Mouse (Mus musculus) midbrain, postnatal 0 days (tissue): Measurements from ENCODE around the gene Tfcp2. TPM values are rescaled to one million over a fixed set of nuclear protein-coding genes. Genes with fewer than 3 reads are reported as not detected.

ENCODE experiments used
- ATAC-seq: fragments of 200-750 bp; cut with Nextera tagmentation; 2 replicates; pipeline ENCODE4 v1.8.0; 2017; ENCODE audit warnings: moderate number of reproducible peaks, mild to moderate bottlenecking, moderate TSS enrichment, moderate library complexity; ENCODE audit not compliant: low FRiP score
- DNase-seq: peaks from one replicate; pipeline ENCODE4 v3.0.0-alpha.2; 2015; ENCODE audit warnings: low spot score
- H3K27ac ChIP-seq: fragments of 300-500 bp; sonication (generic); 2 replicates; pipeline ENCODE4 v1.5.1; 2014; ENCODE audit warnings: low read depth, mild to moderate bottlenecking, low read length, mixed read lengths
- H3K27me3 ChIP-seq: fragments of 300-500 bp; sonication (generic); 2 replicates; pipeline ENCODE4 v1.6.1; 2014; ENCODE audit warnings: low read length, control low read depth, mixed read lengths; ENCODE audit not compliant: insufficient read depth
- H3K36me3 ChIP-seq: fragments of 300-500 bp; sonication (generic); 2 replicates; pipeline ENCODE4 v1.6.1; 2014; ENCODE audit warnings: low read length, control low read depth, mixed read lengths; ENCODE audit not compliant: insufficient read depth
- H3K4me1 ChIP-seq: fragments of 300-500 bp; sonication (generic); 2 replicates; pipeline ENCODE4 v1.6.1; 2014; ENCODE audit warnings: mild to moderate bottlenecking, control low read depth, antibody characterized with exemption, low read length, mixed read lengths; ENCODE audit not compliant: insufficient read depth
- H3K4me2 ChIP-seq: fragments of 300-500 bp; sonication (generic); 2 replicates; pipeline ENCODE4 v1.6.1; 2014; ENCODE audit warnings: low read depth, mild to moderate bottlenecking, low read length, mixed read lengths; ENCODE audit not compliant: poor library complexity, severe bottlenecking
- H3K4me3 ChIP-seq: fragments of 300-500 bp; sonication (generic); 2 replicates; pipeline ENCODE4 v1.5.1; 2014; ENCODE audit warnings: low read depth, mild to moderate bottlenecking, low read length, moderate library complexity
- H3K9ac ChIP-seq: fragments of 300-500 bp; sonication (generic); replicated peaks from 2 replicates; pipeline ENCODE4 v1.6.1; 2014; ENCODE audit warnings: mild to moderate bottlenecking, low read length, moderate library complexity, mixed read lengths; ENCODE audit not compliant: poor library complexity, severe bottlenecking
- H3K9me3 ChIP-seq: fragments of 300-500 bp; sonication (generic); 2 replicates; pipeline ENCODE4 v1.6.1; 2016; ENCODE audit warnings: low read length, control low read depth
- CTCF ChIP-seq: IDR thresholded peaks from 2 replicates; pipeline ENCODE4 v1.5.1; 2016; ENCODE audit warnings: antibody characterized with exemption, mild to moderate bottlenecking
- WGBS: fragments of 180-500 bp; shearing (Covaris S2); extraction: QIAGEN DNeasy Blood & Tissue Kit; methylation state at CpG from one replicate; pipeline ENCODE4 v1.1.7; 2014; 5-methylcytosine and 5-hydroxymethylcytosine counted together
- polyA plus RNA-seq: library from polyadenylated mRNA; unstranded; fragments of >200 nt; fragmentation: Nextera tagmentation; extraction: Ambion mirVana; gene quantifications from 2 replicates; pipeline ENCODE4 v1.2.1, GENCODE M21; 2015
- total RNA-seq: library from RNA; depleted of rRNA; stranded (reverse); fragments of >200 nt; gene quantifications from 2 replicates; pipeline ENCODE4 v1.2.3, GENCODE M21; 2014

Gene Tfcp2
- total and polyA plus RNA-seq, 2 experiments from 2014 or later, result 30.4 to 36.7 TPM

- H3K27ac ChIP-seq, result peak overlapping the region; percentile 38; the same call in 1 of the 2 replicates
- TF ChIP-seq CTCF, result no peak
- no peak overlapping the region for H3K4me2 ChIP-seq
- WGBS, result 58% methylated on average over 6 of the region's 6 CpGs
- no peak overlapping the region for H3K4me3 ChIP-seq
- no peaks in the 10 kb centered on the region for H3K4me1 ChIP-seq
- DNase-seq (peak; percentile 71), ATAC-seq (no peak)
- H3K27me3 ChIP-seq, result no peaks in the 10 kb centered on the region
- no peaks in the 10 kb centered on the region for H3K9me3 ChIP-seq
- H3K9ac ChIP-seq, result no peak overlapping the region
- peaks cover 24% of the 10 kb centered on the region for H3K36me3 ChIP-seq
These were observed 22.1 kb upstream of the Tfcp2 start for GRCm38 (mm10) chr15:100573946-100574345.

DNA sequence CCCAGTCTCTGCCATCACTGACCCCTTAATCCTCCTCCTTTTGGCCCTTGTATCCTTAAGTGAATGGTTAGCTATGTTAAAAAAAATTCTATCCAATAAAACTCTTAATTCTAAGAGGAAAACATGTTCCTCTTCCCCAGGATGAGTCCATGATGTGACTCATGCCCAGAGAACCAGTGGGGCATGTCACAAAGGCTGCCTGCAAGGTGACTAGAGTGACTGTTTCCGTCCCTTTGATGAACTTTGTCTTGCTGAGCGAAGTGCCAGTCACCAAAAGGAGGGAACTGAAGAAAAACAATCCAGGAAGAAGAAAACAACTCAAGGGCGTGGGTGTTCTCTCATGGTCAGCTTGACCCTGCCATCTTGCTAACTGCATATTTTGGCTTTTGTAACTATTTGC, 17.4 kb upstream of the Tfcp2 start:
- H3K27ac ChIP-seq, result no peak overlapping the region
- WGBS, result 73% methylated on average over 3 of the region's 3 CpGs
- no peaks in the 10 kb centered on the region for H3K9me3 ChIP-seq
- no peak overlapping the region for H3K4me2 ChIP-seq
- no peaks in the 10 kb centered on the region for H3K4me1 ChIP-seq
- ATAC-seq (no peak), DNase-seq (no peak)
- no peaks in the 10 kb centered on the region for H3K36me3 ChIP-seq
- no peak overlapping the region for H3K4me3 ChIP-seq
- H3K27me3 ChIP-seq, result no peaks in the 10 kb centered on the region
- H3K9ac ChIP-seq, result no peak overlapping the region
- no peak for TF ChIP-seq CTCF

GRCm38 (mm10) chr15:100566531-100566930, 14.7 kb upstream of the Tfcp2 start:
- Histone ChIP-seq H3K27ac (no peak overlapping the region), H3K9ac (no peak overlapping the region), H3K27me3 (no peaks in the 10 kb centered on the region), H3K9me3 (no peaks in the 10 kb centered on the region), H3K4me2 (no peak overlapping the region), H3K4me1 (no peaks in the 10 kb centered on the region), H3K36me3 (no peaks in the 10 kb centered on the region), H3K4me3 (no peak overlapping the region)
- ATAC-seq (no peak), DNase-seq (no peak)
- TF ChIP-seq CTCF, result no peak
- WGBS, result 65% methylated on average over 2 of the region's 2 CpGs

DNA sequence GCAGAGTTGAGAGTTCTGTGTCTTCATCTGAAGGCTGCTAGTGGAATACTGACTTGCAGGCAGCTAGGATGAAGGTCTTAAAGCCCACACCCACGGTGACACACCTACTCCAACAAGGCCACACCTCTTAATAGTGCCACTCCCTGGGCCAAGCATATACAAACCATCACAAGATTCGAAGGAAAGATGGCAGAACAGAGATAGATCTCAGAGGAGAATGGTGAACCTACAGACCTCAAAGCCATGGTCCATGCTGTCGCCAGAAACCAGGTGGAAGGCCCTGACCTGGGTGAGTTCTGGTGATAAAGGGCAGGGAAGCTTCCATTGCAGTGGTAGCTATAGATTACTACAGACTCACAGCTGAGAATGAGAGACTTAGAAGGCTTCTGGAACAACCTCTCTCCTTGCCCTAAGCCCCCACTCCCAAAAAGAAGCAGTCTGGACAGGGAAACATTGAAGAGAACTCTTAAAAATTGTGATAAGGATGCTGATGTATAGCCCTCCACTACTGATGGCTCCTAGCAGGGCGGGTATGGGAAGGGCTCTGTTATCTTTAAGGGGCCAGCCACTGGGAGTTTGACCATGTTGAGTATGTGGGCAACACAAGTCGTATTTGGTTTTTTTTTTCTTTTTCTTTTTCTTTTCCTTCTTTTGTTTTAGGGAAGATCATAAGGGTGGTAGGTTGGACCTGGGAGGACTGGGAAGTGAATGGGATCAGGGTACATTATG, 6.1 kb upstream of the Tfcp2 start:
- no peak for ATAC-seq
- H3K9ac ChIP-seq, result no peak overlapping the region
- no peaks in the 10 kb centered on the region for H3K9me3 ChIP-seq
- 72% methylated on average over 5 of the region's 5 CpGs for WGBS
- H3K4me3 ChIP-seq, result no peak overlapping the region
- H3K4me1 ChIP-seq, result no peaks in the 10 kb centered on the region
- no peak for DNase-seq
- no peak overlapping the region for H3K27ac ChIP-seq
- H3K27me3 ChIP-seq, result no peaks in the 10 kb centered on the region
- H3K4me2 ChIP-seq, result no peak overlapping the region
- H3K36me3 ChIP-seq, result no peaks in the 10 kb centered on the region
- no peak for TF ChIP-seq CTCF

DNA sequence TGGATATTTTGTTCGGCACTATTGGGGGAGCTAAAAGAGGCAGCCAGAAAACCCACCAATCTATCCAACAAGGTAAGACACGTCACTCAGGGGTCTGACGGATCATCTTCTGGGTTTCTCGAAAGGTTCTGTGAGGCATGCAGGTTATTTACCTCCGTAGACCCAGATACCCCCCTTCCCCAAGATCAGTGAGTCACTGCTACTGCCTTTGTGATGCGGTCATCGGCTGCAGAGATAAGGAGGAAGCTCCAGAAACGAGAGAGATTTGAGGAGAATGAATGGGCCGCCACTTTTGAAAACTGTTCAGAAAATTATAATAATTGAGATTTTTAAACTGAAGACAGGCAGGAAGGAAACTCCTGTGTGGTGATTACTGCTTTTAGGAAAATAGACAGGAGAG, 4.6 kb upstream of the Tfcp2 start:
- Histone ChIP-seq H3K36me3 (no peaks in the 10 kb centered on the region), H3K27me3 (no peaks in the 10 kb centered on the region), H3K4me3 (no peak overlapping the region), H3K9me3 (no peaks in the 10 kb centered on the region), H3K9ac (no peak overlapping the region), H3K4me1 (no peaks in the 10 kb centered on the region), H3K27ac (no peak overlapping the region), H3K4me2 (no peak overlapping the region)
- DNase-seq (no peak), ATAC-seq (no peak)
- 90% methylated on average over 9 of the region's 9 CpGs for WGBS
- TF ChIP-seq CTCF, result no peak

DNA sequence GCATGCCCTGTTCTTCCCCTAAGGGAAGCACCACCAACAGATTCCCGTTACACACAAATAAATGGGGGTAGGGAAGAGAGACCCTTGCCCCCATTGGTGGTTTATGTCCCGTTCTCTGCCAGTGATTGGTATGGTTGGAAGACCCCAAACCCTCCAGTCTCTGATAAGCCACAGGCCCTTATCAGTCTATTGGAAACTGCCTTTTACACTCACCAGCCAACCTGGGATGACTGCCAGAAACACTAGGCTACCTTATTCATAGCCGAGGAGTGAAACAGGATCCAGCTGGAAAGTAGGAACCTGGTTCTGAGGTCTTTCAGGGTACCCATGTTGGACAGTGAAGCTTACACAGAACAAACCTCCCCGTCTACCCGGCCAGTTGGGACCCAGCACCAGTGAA, 4.2 kb upstream of the Tfcp2 start:
- 90% methylated on average over 5 of the region's 5 CpGs for whole genome bisulfite sequencing
- Histone ChIP-seq H3K36me3 (no peaks in the 10 kb centered on the region), H3K27ac (no peak overlapping the region), H3K27me3 (no peaks in the 10 kb centered on the region), H3K9me3 (no peaks in the 10 kb centered on the region), H3K4me2 (no peak overlapping the region), H3K4me1 (no peaks in the 10 kb centered on the region), H3K9ac (no peak overlapping the region), H3K4me3 (no peak overlapping the region)
- no peak for DNase-seq
- no peak for TF ChIP-seq CTCF
- ATAC-seq, result no peak
